Mouse (Mus musculus): ENCODE measurements around the gene B830017H08Rik. TPM values are rescaled to one million over a fixed set of nuclear protein-coding genes. Genes with fewer than 3 reads are reported as not detected.

The B830017H08Rik gene
- 1.7 and 2.2 TPM in 2 replicates for polyA plus RNA-seq (2015; fragmentation: Nextera tagmentation; extraction: Ambion mirVana)

DNA sequence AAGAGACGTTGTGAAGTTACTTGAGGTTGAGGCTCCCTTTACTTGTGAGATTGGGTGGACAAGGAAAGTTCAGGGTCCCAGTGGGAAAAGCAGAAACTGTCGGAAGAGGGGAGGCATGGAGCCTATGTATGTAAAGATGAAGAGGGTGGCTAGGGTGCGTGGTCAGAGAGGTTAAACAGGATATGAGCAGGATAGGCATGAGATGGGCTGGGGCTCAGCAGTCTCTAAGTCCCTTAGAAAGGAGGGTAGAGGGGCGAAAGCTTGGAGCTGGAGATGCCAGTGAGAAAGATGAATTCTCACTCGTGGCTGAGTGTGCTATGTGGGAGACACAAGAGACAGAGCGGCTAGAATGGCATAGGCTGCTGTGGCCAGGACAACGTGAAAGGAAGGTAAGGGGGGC lies at the start of gene B830017H08Rik:
Gene B830017H08Rik (plus strand): TSS at position 301 of the 400 bp plus-strand sequence.
- TF ChIP-seq CTCF (IDR thresholded peaks at IDR 0.05; ENCODE audit: low read depth): no peak
- Histone ChIP-seq H3K4me2 (ENCODE audit: low read length) (peak within 1 kb of the TSS; percentile 99), H3K9ac (ENCODE audit: low read depth, low read length) (peak within 1 kb of the TSS; percentile 55), H3K27ac (no peak within 1 kb of the TSS), H3K27me3 (ENCODE audit: insufficient read depth, low read length) (peaks cover 45% of the 10 kb centered on the region), H3K9me3 (replicated peaks; ENCODE audit: low read length) (no peaks in the 10 kb centered on the region), H3K4me3 (replicated peaks; ENCODE audit: low read depth, low read length) (peak within 1 kb of the TSS; percentile 55), H3K36me3 (ENCODE audit: insufficient read depth, low read length) (no peaks in the 10 kb centered on the region), H3K4me1 (replicated peaks; ENCODE audit: insufficient read depth, low read length) (peaks cover 3% of the 10 kb centered on the region; the same call in 1 of the 2 replicates)
- 32% methylated on average over 7 of the region's 7 CpGs for WGBS
- DNase-seq (ENCODE audit: low spot score) (no peak), ATAC-seq (replicated peaks; ENCODE audit: low FRiP score, low read depth) (no peak)

DNA sequence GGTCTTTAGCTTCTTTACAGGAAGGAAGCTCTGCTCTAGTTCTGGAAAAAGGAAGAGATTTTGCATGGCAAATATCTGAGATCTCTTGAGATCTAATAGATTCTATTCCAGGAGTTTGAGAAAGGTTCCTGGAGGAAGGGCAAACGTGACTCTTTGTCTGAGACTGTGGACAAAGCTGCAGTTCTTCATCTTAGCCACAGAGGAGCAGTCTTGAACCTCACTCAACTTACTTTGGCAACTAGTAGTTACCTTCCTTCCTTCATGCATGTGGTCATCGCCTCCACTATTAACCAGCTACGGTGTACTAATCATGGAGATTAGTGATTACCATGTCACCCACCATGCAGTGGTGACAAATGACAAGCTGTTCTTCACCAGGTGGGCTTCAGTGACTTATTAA lies 47.6 kb upstream of the B830017H08Rik start:
- Histone ChIP-seq H3K4me2 (ENCODE audit: low read length) (no peak overlapping the region), H3K9ac (ENCODE audit: low read depth, low read length) (0 out of 2 replicates have a peak overlapping the region, but pooled peaks have one; percentile 23), H3K4me1 (replicated peaks; ENCODE audit: insufficient read depth, low read length) (no peaks in the 10 kb centered on the region), H3K36me3 (ENCODE audit: insufficient read depth, low read length) (peaks cover 36% of the 10 kb centered on the region), H3K27ac (no peak overlapping the region), H3K4me3 (replicated peaks; ENCODE audit: low read depth, low read length) (no peak overlapping the region), H3K9me3 (replicated peaks; ENCODE audit: low read length) (no peaks in the 10 kb centered on the region), H3K27me3 (ENCODE audit: insufficient read depth, low read length) (no peaks in the 10 kb centered on the region)
- ATAC-seq (replicated peaks; ENCODE audit: low FRiP score, low read depth): no peak
- DNase-seq (ENCODE audit: low spot score): peak; percentile 58
- WGBS: 52% methylated on average over 3 of the region's 3 CpGs
- peak; percentile 65 for TF ChIP-seq CTCF (IDR thresholded peaks at IDR 0.05; ENCODE audit: low read depth)

DNA sequence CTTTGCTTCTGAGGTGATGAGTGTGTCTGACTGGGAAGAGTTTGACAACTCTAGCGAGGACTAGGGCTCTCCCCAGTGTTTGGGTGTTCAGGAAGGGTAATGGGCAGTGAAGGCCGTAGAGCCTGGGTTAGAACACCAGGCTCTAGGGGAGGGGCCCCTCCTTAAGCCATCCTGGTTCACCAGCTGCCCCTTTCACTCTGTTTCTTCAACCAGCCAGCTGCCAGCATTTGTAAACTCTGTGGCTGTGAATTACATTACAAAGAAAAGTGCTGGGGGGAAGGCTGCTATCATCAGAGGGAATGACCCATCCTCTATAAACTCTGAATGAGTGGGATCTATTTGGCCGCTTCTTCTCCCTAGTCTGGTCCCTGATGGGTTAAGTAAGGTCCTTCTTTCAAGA lies 40.2 kb upstream of the B830017H08Rik start:
- Histone ChIP-seq H3K4me3 (replicated peaks; ENCODE audit: low read depth, low read length) (no peak overlapping the region), H3K27ac (no peak overlapping the region), H3K4me2 (ENCODE audit: low read length) (no peak overlapping the region), H3K36me3 (ENCODE audit: insufficient read depth, low read length) (peaks cover 12% of the 10 kb centered on the region), H3K4me1 (replicated peaks; ENCODE audit: insufficient read depth, low read length) (0 out of 2 replicates have a peak, but pooled peaks cover 6% of the 10 kb centered on the region), H3K27me3 (ENCODE audit: insufficient read depth, low read length) (no peaks in the 10 kb centered on the region), H3K9ac (ENCODE audit: low read depth, low read length) (no peak overlapping the region), H3K9me3 (replicated peaks; ENCODE audit: low read length) (no peaks in the 10 kb centered on the region)
- WGBS: 64% methylated on average over 3 of the region's 3 CpGs
- TF ChIP-seq CTCF (IDR thresholded peaks at IDR 0.05; ENCODE audit: low read depth): no peak
- ATAC-seq (replicated peaks; ENCODE audit: low FRiP score, low read depth) (no peak), DNase-seq (ENCODE audit: low spot score) (no peak)

DNA sequence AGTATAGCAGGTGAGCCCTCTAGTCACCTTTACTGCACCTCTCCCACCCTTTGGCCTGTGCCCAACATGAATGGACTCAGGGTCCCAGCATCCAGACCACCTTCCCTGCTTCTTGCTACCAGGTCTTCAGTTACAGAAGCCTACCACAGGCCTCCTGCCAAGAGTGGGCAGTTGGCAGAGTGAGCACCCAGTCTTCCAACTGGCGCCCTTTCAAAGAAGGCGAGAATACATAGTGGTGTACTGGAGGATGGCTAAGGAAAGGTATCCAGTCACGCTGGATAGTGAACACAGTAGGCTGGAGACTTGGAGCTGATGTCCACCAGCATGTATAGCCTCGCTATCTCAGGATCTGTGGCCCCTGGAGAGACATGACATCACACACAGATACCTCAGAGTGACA lies 38.9 kb upstream of the B830017H08Rik start:
- Histone ChIP-seq H3K36me3 (ENCODE audit: insufficient read depth, low read length) (peaks cover 12% of the 10 kb centered on the region), H3K4me3 (replicated peaks; ENCODE audit: low read depth, low read length) (no peak overlapping the region), H3K9ac (ENCODE audit: low read depth, low read length) (no peak overlapping the region), H3K27ac (no peak overlapping the region), H3K27me3 (ENCODE audit: insufficient read depth, low read length) (0 out of 2 replicates have a peak, but pooled peaks cover 2% of the 10 kb centered on the region), H3K9me3 (replicated peaks; ENCODE audit: low read length) (no peaks in the 10 kb centered on the region), H3K4me2 (ENCODE audit: low read length) (no peak overlapping the region), H3K4me1 (replicated peaks; ENCODE audit: insufficient read depth, low read length) (0 out of 2 replicates have a peak, but pooled peaks cover 6% of the 10 kb centered on the region)
- TF ChIP-seq CTCF (IDR thresholded peaks at IDR 0.05; ENCODE audit: low read depth): no peak
- WGBS: 89% methylated on average over 4 of the region's 4 CpGs
- DNase-seq (ENCODE audit: low spot score) (no peak), ATAC-seq (replicated peaks; ENCODE audit: low FRiP score, low read depth) (no peak)

DNA sequence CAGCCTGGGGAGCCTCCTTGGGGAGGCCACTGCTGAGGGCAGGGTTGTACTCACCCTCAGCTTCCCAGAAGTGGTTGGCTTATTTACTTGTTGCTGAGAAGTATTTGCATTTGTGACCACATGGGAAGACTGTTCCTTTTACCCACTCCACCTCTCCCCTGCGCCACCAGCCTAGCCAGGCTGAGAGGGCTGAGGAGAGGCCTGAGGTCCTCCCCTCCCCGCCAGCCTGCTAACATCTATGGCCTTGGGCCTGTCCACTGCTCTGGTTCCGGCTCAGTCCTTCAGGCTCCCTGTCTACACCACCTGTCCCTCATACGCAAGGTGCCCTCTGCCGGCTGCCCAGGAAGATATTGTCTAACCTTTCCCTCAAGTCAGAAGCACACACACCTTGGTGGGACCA lies 37.3 kb upstream of the B830017H08Rik start:
- H3K9me3 ChIP-seq (replicated peaks; ENCODE audit: low read length): no peaks in the 10 kb centered on the region
- H3K4me2 ChIP-seq (ENCODE audit: low read length): no peak overlapping the region
- H3K4me1 ChIP-seq (replicated peaks; ENCODE audit: insufficient read depth, low read length): 0 out of 2 replicates have a peak, but pooled peaks cover 6% of the 10 kb centered on the region
- no peak for ATAC-seq (replicated peaks; ENCODE audit: low FRiP score, low read depth)
- H3K27me3 ChIP-seq (ENCODE audit: insufficient read depth, low read length): peaks cover 10% of the 10 kb centered on the region; the same call in 1 of the 2 replicates
- peak; percentile 16; the same call in 1 of the 2 replicates for TF ChIP-seq CTCF (IDR thresholded peaks at IDR 0.05; ENCODE audit: low read depth)
- H3K27ac ChIP-seq: no peak overlapping the region
- H3K36me3 ChIP-seq (ENCODE audit: insufficient read depth, low read length): peaks cover 7% of the 10 kb centered on the region; the same call in 1 of the 2 replicates
- no peak overlapping the region for H3K4me3 ChIP-seq (replicated peaks; ENCODE audit: low read depth, low read length)
- no peak for DNase-seq (ENCODE audit: low spot score)
- H3K9ac ChIP-seq (ENCODE audit: low read depth, low read length): no peak overlapping the region
- WGBS: 74% methylated on average over 5 of the region's 5 CpGs

DNA sequence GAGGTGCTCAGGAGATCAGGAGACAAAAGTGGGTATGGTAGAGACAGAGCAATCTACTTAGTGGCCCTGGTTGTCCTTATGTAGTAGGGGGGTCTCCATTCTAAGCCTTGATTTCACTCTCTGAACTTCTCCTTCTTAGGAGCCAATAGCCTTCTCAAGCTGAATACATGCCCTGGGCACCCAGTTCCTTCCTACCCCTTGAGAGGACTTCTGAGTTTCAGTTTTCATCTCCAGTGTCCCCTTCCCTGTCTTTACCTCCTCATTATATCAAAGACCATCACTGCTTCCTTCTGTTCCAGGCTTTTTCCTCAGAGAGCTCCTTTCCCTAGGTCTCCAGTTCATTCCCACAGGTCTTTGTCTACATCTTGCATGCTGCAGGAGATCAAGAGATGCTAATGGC lies 36.4 kb upstream of the B830017H08Rik start:
- Histone ChIP-seq H3K4me1 (replicated peaks; ENCODE audit: insufficient read depth, low read length) (0 out of 2 replicates have a peak, but pooled peaks cover 6% of the 10 kb centered on the region), H3K4me2 (ENCODE audit: low read length) (peak overlapping the region; percentile 79), H3K36me3 (ENCODE audit: insufficient read depth, low read length) (peaks cover 7% of the 10 kb centered on the region; the same call in 1 of the 2 replicates), H3K27me3 (ENCODE audit: insufficient read depth, low read length) (peaks cover 10% of the 10 kb centered on the region; the same call in 1 of the 2 replicates), H3K4me3 (replicated peaks; ENCODE audit: low read depth, low read length) (peak overlapping the region; percentile 63), H3K27ac (peak overlapping the region; percentile 96), H3K9me3 (replicated peaks; ENCODE audit: low read length) (no peaks in the 10 kb centered on the region), H3K9ac (ENCODE audit: low read depth, low read length) (peak overlapping the region; percentile 82)
- DNase-seq (ENCODE audit: low spot score): no peak
- no peak for ATAC-seq (replicated peaks; ENCODE audit: low FRiP score, low read depth)
- TF ChIP-seq CTCF (IDR thresholded peaks at IDR 0.05; ENCODE audit: low read depth): no peak
